Mouse (Mus musculus) megakaryocyte-erythroid progenitor cell, adult 5 weeks (primary cell): ENCODE data around the gene Slc6a16. TPM values are rescaled to one million over a fixed set of nuclear protein-coding genes. Genes with fewer than 3 reads are reported as not detected.

Source experiments
- polyA plus RNA-seq: library from polyadenylated mRNA; stranded (reverse); fragments of >175 nt; gene quantifications from 2 replicates; pipeline ENCODE4 v1.2.3, GENCODE M21; 2012

The Slc6a16 gene
- not detected in 2 replicates for polyA plus RNA-seq

DNA sequence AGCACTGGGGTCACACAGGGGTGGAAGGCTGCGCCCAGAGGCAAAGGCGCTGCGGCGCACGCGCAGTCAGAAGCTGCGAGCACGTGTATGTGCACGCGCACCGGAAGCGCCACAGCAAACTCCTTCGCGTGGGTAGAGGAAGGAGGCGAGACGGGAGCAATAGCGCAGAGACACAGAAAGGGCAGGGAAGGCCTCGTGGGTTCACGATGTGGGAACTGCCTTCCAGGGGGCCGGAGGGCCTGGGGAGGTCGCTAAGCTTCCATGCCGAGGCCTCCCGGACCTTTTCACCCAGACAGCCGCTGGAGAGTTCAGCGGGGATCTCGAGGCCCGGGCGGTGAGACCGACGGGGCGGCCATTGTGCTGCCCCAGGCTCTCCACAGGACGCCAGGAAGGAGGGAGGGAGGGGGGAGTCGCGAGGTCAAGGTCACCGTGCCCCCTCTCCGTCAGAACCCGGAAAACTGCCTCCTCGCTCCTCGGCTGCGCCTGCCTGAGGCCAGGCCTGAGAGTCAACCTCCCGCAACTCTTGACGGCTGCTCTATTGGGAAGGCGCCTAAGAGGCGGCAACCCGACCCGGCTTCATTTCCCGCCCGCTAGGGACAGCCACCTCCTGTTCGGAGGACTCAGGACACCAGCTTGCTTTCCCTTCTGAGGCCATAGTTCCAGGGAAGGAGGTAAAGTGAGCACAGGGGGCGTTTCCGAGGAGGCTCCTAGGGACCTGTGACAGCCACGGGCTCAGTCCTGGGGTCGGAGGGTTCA lies at the start of gene Slc6a16:
Gene Slc6a16 (plus strand): TSS at position 453 of the 756 bp plus-strand sequence.

DNA sequence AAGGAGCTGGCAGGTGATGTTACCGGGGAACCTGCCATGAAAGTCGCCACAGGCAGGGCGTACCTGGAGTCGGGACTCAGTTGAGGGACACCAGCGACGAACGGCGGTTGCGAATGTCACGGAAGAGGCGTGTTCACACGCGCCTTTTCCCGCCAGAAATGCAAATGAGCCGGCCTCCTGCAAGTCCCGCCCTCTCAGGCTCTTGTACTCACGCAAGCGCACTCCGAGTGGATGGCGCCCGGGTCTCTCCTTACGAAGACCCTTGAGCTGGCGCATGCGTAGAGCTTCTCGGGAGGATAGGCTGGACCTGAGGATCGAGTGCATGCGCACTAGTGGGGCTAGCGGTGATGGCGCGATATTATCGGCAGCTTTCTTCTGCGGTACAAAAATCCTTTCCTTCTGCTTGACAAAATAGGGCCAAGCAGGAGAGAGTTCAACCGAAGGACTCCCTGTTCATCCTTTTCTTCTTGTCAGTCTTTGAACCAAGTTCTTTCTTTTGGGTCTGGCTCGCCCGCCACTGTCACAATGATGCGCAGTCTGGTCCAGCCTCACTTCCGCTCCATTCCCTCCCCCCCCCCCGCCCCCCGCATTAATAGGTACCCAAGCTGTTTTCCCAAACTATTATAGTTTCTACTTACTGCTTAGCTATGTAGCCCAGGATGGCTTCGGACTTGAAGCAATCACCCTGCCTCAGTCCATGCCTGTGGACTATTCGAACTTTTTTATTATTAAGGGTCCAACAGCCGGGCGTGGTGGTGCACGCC lies 36.3 kb upstream of the Slc6a16 start, which contains the start of gene Ccdc155:
Gene Ccdc155 (minus strand): TSS at position 513 of the 764 bp plus-strand sequence.

DNA sequence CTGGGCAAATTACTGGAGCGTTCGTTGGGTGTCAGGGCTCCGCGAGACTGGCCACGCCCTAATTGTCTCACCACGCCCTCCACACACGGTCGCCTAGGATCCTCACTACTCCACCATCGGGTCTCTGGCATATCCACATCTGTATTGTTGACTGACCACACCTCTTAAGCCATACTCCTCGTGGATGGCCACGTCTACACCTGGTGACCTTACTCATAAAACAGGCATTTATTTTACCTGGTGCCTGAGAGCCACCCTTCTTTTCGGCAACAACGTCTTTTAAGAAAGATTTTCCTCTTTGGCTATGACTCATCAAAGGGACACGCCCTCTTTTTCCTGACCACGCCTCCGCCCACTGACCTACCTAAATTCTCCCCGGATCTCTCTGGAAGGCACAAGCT lies 29.0 kb upstream of the Slc6a16 start, which contains the start of gene Dkkl1:
Gene Dkkl1 (minus strand): TSS at position 297 of the 401 bp plus-strand sequence.

DNA sequence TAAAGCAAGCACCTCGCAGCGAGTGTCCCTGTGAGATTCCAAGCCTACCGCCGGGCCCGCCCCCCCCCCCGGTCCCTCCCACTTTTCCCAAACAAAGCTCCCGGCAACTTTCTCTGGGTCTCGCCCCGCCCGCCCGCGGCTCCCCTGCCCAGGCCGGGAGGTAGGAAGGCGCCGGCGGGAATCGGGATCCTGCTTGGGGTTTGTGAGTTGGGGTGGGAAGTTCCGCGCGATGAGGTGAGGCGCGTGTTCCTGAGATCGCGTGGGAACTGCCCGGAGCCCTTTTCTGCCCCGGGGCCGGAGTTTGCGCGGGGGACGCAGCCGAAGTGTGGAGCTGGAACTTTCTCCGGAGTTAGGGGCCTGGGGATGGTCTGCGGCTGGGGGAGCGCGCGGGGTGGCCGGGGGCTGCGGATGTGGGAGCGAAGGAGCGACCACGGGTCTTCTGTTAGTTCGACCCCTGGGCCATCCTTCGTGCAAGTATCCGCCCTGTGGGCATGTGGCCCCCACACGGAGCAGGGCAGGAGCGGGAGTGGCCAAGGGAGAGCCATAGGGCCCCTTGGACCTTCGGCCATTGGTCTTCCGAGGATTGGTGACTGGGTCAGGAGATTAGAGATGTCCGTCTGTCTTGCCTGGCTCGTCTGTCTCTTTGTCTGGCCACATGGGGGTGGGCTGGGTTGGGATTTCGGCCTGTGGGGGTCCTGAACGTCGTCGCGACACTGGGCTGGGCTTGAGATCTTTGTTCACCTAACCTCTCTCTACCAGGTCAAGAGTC lies 25.0 kb upstream of the Slc6a16 start, which contains the start of gene Tead2:
Gene Tead2 (plus strand): TSS at position 81 of the 769 bp plus-strand sequence.

DNA sequence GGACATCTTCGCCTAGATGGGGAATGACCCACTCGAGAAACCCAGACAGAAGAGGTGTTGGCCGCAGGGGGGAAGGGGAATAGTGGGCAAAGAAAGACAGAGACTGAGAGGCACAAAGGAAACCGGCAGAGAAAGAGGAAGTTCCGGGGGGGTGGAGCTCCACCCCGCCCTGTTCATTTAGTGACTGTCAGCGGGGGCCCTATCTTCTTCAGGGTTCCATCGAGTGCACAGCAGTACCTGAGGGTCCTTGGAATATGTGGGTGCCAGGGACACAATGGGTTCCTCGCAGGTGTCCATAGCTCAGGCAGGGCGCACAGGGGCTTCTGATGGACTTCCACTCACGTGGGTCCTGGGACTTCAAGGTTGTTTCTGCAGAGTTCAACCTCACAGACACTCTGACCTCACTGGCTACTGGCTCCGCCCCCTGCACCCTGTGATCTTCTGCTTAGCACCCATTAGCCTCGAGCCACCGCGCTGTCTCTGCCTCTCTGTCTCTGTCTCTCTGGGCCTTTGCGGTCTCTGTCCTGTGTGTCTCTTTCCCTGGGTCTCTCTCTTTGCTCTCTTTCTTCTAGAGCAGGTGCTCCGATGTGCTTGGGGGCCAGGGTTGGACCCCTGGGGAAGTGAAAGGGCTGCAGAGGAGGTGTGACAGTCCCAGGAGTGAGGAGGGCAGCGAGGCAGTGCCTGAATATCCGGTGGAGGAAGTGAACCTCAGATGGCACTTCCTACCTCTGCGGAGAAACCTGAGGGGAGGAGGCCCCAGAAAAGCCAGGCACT lies 2.0 kb upstream of the Slc6a16 start, which contains the start of gene Cd37:
Gene Cd37 (minus strand): TSS at position 393 of the 774 bp plus-strand sequence.

DNA sequence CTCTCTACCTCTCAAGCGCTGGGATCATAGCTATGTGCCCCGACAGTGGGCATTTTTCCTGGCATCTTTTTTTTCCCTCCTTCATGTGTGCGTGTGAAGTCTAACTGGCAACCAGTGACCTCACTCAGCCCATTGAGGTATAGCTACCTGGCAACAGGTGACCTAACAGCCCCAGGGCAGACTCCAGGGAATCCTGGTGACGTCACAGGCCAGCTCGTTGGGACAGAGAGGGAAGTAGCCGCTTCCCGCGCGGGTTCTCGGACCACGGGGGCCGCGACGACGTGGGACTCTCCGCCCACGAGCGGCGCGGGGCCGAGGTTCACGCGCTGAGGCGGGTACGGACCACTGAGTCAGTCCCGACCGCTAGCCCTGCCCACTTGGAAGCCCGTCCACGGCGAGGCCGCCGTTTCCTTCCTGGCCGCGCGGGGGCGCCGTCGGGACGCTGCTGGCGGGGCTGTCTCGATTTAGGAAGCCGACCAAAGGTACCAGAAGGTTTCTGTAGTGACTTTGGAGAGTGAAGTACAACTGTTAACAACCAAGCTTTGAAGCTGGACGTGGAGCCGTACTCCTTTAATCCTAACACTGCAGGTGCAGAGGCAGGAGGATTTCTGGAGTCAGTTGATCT lies 36.4 kb downstream of the Slc6a16 start, which contains the start of gene Slc6a21:
Gene Slc6a21 (plus strand): TSS at position 378 of the 625 bp plus-strand sequence.

Other genes with a start within 250 kb of the Slc6a16 start
- gene Irf3, start 243.4 kb upstream of the Slc6a16 start, polyA plus RNA-seq: 112 and 119 TPM in 2 replicates
- 131 and 163 TPM in 2 replicates for gene Bcl2l12, start 242.4 kb upstream of the Slc6a16 start, polyA plus RNA-seq
- 185 and 198 TPM in 2 replicates for gene Scaf1, start 224.7 kb upstream of the Slc6a16 start, polyA plus RNA-seq
- gene Rras, start 223.1 kb upstream of the Slc6a16 start, polyA plus RNA-seq: 4.0 TPM in 2 replicates
- 95.4 and 117 TPM in 2 replicates for gene Prr12, start 188.2 kb upstream of the Slc6a16 start, polyA plus RNA-seq
- 144 and 165 TPM in 2 replicates for gene Nosip, start 178.7 kb upstream of the Slc6a16 start, polyA plus RNA-seq
- gene Prrg2, start 178.4 kb upstream of the Slc6a16 start, polyA plus RNA-seq: 38.8 and 40.5 TPM in 2 replicates
- 36.5 and 65.0 TPM in 2 replicates for gene Rcn3, start 148.9 kb upstream of the Slc6a16 start, polyA plus RNA-seq
- 7.5 and 10.0 TPM in 2 replicates for gene Fcgrt, start 137.2 kb upstream of the Slc6a16 start, polyA plus RNA-seq
- 210 and 224 TPM in 2 replicates for gene Rps11, start 116.6 kb upstream of the Slc6a16 start, polyA plus RNA-seq
- 4,327 and 5,290 TPM in 2 replicates for gene Rpl13a, start 112.3 kb upstream of the Slc6a16 start, polyA plus RNA-seq
- 0.12 and 0.16 TPM in 2 replicates for gene Gm45713, start 104.9 kb upstream of the Slc6a16 start, polyA plus RNA-seq
- 15.4 and 21.4 TPM in 2 replicates for gene Flt3l, start 104.7 kb upstream of the Slc6a16 start, polyA plus RNA-seq
- 67.8 and 81.0 TPM in 2 replicates for gene Pih1d1, start 86.8 kb upstream of the Slc6a16 start, polyA plus RNA-seq
- gene Aldh16a1, start 86.5 kb upstream of the Slc6a16 start, polyA plus RNA-seq: 162 and 165 TPM in 2 replicates
- 0.11 and 0.15 TPM in 2 replicates for gene Slc17a7, start 77.1 kb upstream of the Slc6a16 start, polyA plus RNA-seq
- gene Gfy, start 61.5 kb upstream of the Slc6a16 start, polyA plus RNA-seq: 0.16 and 0.29 TPM in 2 replicates
- gene Pth2, start 60.1 kb upstream of the Slc6a16 start, polyA plus RNA-seq: not detected in 2 replicates
- gene Ccdc155, start 36.2 kb upstream of the Slc6a16 start, polyA plus RNA-seq: 0.56 and 1.3 TPM in 2 replicates
- gene Dkkl1, start 28.9 kb upstream of the Slc6a16 start, polyA plus RNA-seq: 14.7 and 21.4 TPM in 2 replicates
- 0.82 and 2.2 TPM in 2 replicates for gene Tead2, start 25.3 kb upstream of the Slc6a16 start, polyA plus RNA-seq
- gene Cd37, start 2.0 kb upstream of the Slc6a16 start, polyA plus RNA-seq: 173 and 185 TPM in 2 replicates
- gene Slc6a21, start 36.4 kb downstream of the Slc6a16 start, polyA plus RNA-seq: 0.09 TPM in 1 of 2 replicates, not detected in the other
- 3.3 and 5.4 TPM in 2 replicates for gene Trpm4, start 92.7 kb downstream of the Slc6a16 start, polyA plus RNA-seq
- gene Hrc, start 94.2 kb downstream of the Slc6a16 start, polyA plus RNA-seq: not detected in 2 replicates
- 0.56 TPM in 2 replicates for gene Ppfia3, start 125.9 kb downstream of the Slc6a16 start, polyA plus RNA-seq
- gene Lin7b, start 129.5 kb downstream of the Slc6a16 start, polyA plus RNA-seq: 2.3 and 2.6 TPM in 2 replicates
- 920 and 1,244 TPM in 2 replicates for gene Snrnp70, start 154.7 kb downstream of the Slc6a16 start, polyA plus RNA-seq
- 0.04 and 0.28 TPM in 2 replicates for gene Kcna7, start 164.6 kb downstream of the Slc6a16 start, polyA plus RNA-seq
- 0.04 TPM in 1 of 2 replicates, not detected in the other for gene Ntf5, start 172.6 kb downstream of the Slc6a16 start, polyA plus RNA-seq
- gene Lhb, start 179.7 kb downstream of the Slc6a16 start, polyA plus RNA-seq: 0.11 TPM in 1 of 2 replicates, not detected in the other
- gene Gys1, start 193.8 kb downstream of the Slc6a16 start, polyA plus RNA-seq: 28.3 and 36.5 TPM in 2 replicates
- 407 and 425 TPM in 2 replicates for gene Ruvbl2, start 197.0 kb downstream of the Slc6a16 start, polyA plus RNA-seq
- gene Ftl1, start 218.8 kb downstream of the Slc6a16 start, polyA plus RNA-seq: 3,550 and 4,748 TPM in 2 replicates
- 188 and 194 TPM in 2 replicates for gene Bax, start 225.8 kb downstream of the Slc6a16 start, polyA plus RNA-seq
- gene Tulp2, start 240.8 kb downstream of the Slc6a16 start, polyA plus RNA-seq: 0.05 TPM in 1 of 2 replicates, not detected in the other
- gene Gm45808, start 245.7 kb downstream of the Slc6a16 start, polyA plus RNA-seq: not detected in 2 replicates
- gene Dhdh, start 247.7 kb downstream of the Slc6a16 start, polyA plus RNA-seq: 4.6 TPM in 2 replicates